Comparison of ENCODE assay signal across 11 mouse cellular contexts in the genomic region with DNA sequence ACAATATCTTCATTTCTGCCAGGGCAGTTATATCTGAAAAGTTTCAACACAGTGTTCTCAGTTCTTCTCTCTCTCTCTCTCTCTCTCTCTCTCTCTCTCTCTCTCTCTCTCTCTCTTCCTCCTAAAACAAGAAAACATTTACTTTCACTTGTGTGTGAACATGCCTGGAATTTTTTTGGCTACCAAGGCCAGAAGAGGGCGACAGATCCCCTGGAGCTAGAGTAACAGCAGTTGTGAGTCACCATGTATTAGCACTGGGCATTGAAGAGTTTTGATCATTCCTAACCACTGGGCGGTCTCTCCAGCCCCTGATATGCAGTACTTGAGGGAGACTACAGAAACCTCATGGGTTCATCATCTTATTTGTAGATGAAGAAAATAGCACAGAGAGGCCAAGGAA.
DNase-seq lines count a peak whose midpoint lies in the region; ATAC-seq lines count a peak whose summit lies in the region.
"Had no signal": no experiment of that assay in that cellular context is flagged by ENCODE, and none has a peak within 500 bp of the region (broad histone marks: within the 10 kb centered on the region; RNA-seq: fewer than 3 reads in every experiment).

No protein-coding gene starts in this region.

- no peak overlapping the region for H3K4me3 ChIP-seq in kidney, embryonic 14.5 days (ENCODE audit: low read length)
- H3K4me3 ChIP-seq: embryonic facial prominence, embryonic 12.5 days had no signal

- 53% methylated on average over 2 of the region's 2 CpGs for WGBS in kidney, embryonic 14.5 days

- no peak overlapping the region for H3K9ac ChIP-seq in kidney, embryonic 14.5 days (ENCODE audit: low read depth, low read length)
- H3K9ac ChIP-seq: embryonic facial prominence, embryonic 12.5 days; liver, embryonic 14.5 days had no signal

- no peak overlapping the region for H3K27ac ChIP-seq in kidney, embryonic 14.5 days (ENCODE audit: low read depth, low read length)
- H3K27ac ChIP-seq: embryonic facial prominence, embryonic 12.5 days; liver, embryonic 14.5 days had no signal

- ATAC-seq in kidney, embryonic 14.5 days (ENCODE audit: low FRiP score, low TSS enrichment), result no peak

- no peaks in the 10 kb centered on the region for H3K27me3 ChIP-seq in kidney, embryonic 14.5 days (ENCODE audit: control insufficient read depth, insufficient read depth, low read length)
- H3K27me3 ChIP-seq: embryonic facial prominence, embryonic 12.5 days had no signal

- H3K36me3 ChIP-seq in kidney, embryonic 14.5 days (ENCODE audit: control insufficient read depth, insufficient read depth, low read length), result no peaks in the 10 kb centered on the region
- H3K36me3 ChIP-seq: embryonic facial prominence, embryonic 12.5 days had no signal

- H3K9me3 ChIP-seq in kidney, embryonic 14.5 days (ENCODE audit: control insufficient read depth, low read length), result no peaks in the 10 kb centered on the region
- H3K9me3 ChIP-seq: embryonic facial prominence, embryonic 12.5 days had no signal

- DNase-seq in kidney, postnatal 4 days, result peak; percentile 3 to 9
- no peak for DNase-seq in kidney, postnatal 14 days
- peak; percentile 34 for DNase-seq in testis, postnatal 10 days (ENCODE audit: low spot score)
- no peak for DNase-seq in testis, postnatal 14 days (ENCODE audit: low spot score)
- DNase-seq in adrenal gland, postnatal 14 days, result peak; percentile 30
- peak; percentile 5 for DNase-seq in telencephalon, adult 2 months (ENCODE audit: low read depth, low spot score)
- DNase-seq: heart, postnatal 4 days; thymus, postnatal 4 days had no signal

- no peaks in the 10 kb centered on the region for H3K4me1 ChIP-seq in kidney, embryonic 14.5 days (ENCODE audit: control insufficient read depth, insufficient read depth, low read length)
- H3K4me1 ChIP-seq: embryonic facial prominence, embryonic 12.5 days had no signal

- no peak overlapping the region for H3K4me2 ChIP-seq in kidney, embryonic 14.5 days (replicated peaks; ENCODE audit: low read depth, low read length)
- H3K4me2 ChIP-seq: embryonic facial prominence, embryonic 12.5 days had no signal

Comparison
In these comparisons a context has a peak if more than half of its experiments do, and no peak if none do; other contexts are left out.
1. DNase-seq: peak in kidney, postnatal 4 days (2 of 2), testis, postnatal 10 days (single experiment), adrenal gland, postnatal 14 days (single experiment) and telencephalon, adult 2 months (single experiment); none in kidney, postnatal 14 days (single experiment) and testis, postnatal 14 days (single experiment).